Mouse (Mus musculus) thymus, adult 2 months (tissue): ENCODE data around the gene Myo3b. TPM values are rescaled to one million over a fixed set of nuclear protein-coding genes. Genes with fewer than 3 reads are reported as not detected.
"Not testable (repeated sequence)": the region's sequence is repeated elsewhere in the genome, so short reads cannot be mapped to it uniquely, and the experiment has no call there.

ENCODE experiments used
- DNase-seq: peaks from one replicate; pipeline ENCODE4 v3.0.0; 2021
- H3K27ac ChIP-seq: fragments of 200-500 bp; 2 replicates; pipeline ENCODE4 v1.5.1; 2012; ENCODE audit warnings: low read length, control low read depth; ENCODE audit not compliant: control insufficient read depth, insufficient read depth
- H3K27me3 ChIP-seq: fragments of 200-500 bp; 2 replicates; pipeline ENCODE4 v1.6.1; 2012; ENCODE audit warnings: mild to moderate bottlenecking, low read length, moderate library complexity, mixed read lengths; ENCODE audit not compliant: control insufficient read depth, insufficient read depth
- H3K36me3 ChIP-seq: fragments of 200-500 bp; 2 replicates; pipeline ENCODE4 v1.6.1; 2012; ENCODE audit warnings: mild to moderate bottlenecking, low read length, moderate library complexity; ENCODE audit not compliant: control insufficient read depth, insufficient read depth
- H3K4me1 ChIP-seq: fragments of 200-500 bp; replicated peaks from 2 replicates; pipeline ENCODE4 v1.6.1; 2012; ENCODE audit warnings: low read length; ENCODE audit not compliant: control insufficient read depth, insufficient read depth
- H3K4me3 ChIP-seq: fragments of 200-500 bp; 2 replicates; pipeline ENCODE4 v1.5.1; 2012; ENCODE audit warnings: mild to moderate bottlenecking, low read length, control low read depth, moderate library complexity; ENCODE audit not compliant: control insufficient read depth, insufficient read depth
- CTCF ChIP-seq: fragments of 200-500 bp; IDR thresholded peaks from 2 replicates; pipeline ENCODE4 v1.5.1; 2012; ENCODE audit warnings: mild to moderate bottlenecking, control low read depth, low read length, moderate library complexity, borderline replicate concordance; ENCODE audit not compliant: control insufficient read depth, poor library complexity, insufficient read depth; ENCODE audit errors: extremely low read depth
- POLR2A ChIP-seq: fragments of 200-500 bp; IDR thresholded peaks from 2 replicates; pipeline ENCODE4 v1.6.1; 2012; ENCODE audit warnings: mild to moderate bottlenecking, low read length, control low read depth, moderate library complexity; ENCODE audit not compliant: control insufficient read depth, poor library complexity, insufficient read depth; ENCODE audit errors: extremely low read depth
- WGBS: fragments of 180-500 bp; shearing (Covaris S2); methylation state at CpG from one replicate; pipeline ENCODE4 v1.1.7; 2018; 5-methylcytosine and 5-hydroxymethylcytosine counted together
- polyA plus RNA-seq: library from polyadenylated mRNA; depleted of rRNA; stranded (reverse); fragments of >200 nt; gene quantifications from 2 replicates; pipeline ENCODE4 v1.2.3, GENCODE M21; 2012; rRNA removed

The Myo3b gene
- polyA plus RNA-seq, result 0.70 and 0.94 TPM in 2 replicates

GRCm38 (mm10) chr2:70038752-70039151 lies at the start of gene Myo3b:
Gene Myo3b (plus strand): TSS chr2:70039126.
- TF ChIP-seq CTCF, result no peak
- TF ChIP-seq POLR2A, result no peak
- H3K4me3 ChIP-seq, result no peak within 1 kb of the TSS
- no peaks in the 10 kb centered on the region for H3K36me3 ChIP-seq
- no peak within 1 kb of the TSS for H3K27ac ChIP-seq
- no peaks in the 10 kb centered on the region for H3K4me1 ChIP-seq
- no peak for DNase-seq
- WGBS, result 79% methylated on average over 7 of the region's 7 CpGs
- H3K27me3 ChIP-seq, result no peaks in the 10 kb centered on the region

DNA sequence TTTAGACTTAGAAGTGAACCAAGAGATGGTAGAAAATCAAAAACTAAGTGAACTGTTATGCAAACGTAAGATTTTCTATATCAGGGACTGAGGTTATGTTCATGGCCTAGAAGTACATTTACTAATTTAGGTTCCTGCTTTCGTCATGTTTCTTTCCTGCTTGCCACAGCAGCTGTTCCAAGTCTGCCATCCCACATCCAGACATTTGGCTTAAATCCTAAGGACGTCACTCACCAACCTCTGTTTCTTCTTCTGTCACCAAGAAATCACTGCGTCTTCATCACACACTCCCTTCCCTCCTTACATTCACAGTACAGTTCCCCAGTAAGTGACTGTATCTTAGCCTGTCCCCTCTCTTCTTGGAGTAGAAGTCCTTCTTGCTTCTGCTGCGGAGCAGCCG lies 49.7 kb upstream of the Myo3b start:
- Histone ChIP-seq H3K4me1 (no peaks in the 10 kb centered on the region), H3K27me3 (no peaks in the 10 kb centered on the region), H3K36me3 (peaks cover 39% of the 10 kb centered on the region), H3K4me3 (no peak overlapping the region), H3K27ac (no peak overlapping the region)
- 97% methylated on average over 6 of the region's 6 CpGs for WGBS
- no peak for DNase-seq
- no peak for TF ChIP-seq CTCF
- no peak for TF ChIP-seq POLR2A

GRCm38 (mm10) chr2:69990647-69991046 lies 48.3 kb upstream of the Myo3b start:
- Histone ChIP-seq H3K36me3 (peaks cover 27% of the 10 kb centered on the region), H3K4me3 (no peak overlapping the region), H3K27me3 (no peaks in the 10 kb centered on the region), H3K27ac (no peak overlapping the region), H3K4me1 (no peaks in the 10 kb centered on the region)
- WGBS, result 88% methylated on average over 2 of the region's 2 CpGs
- TF ChIP-seq CTCF (no peak), POLR2A (no peak)
- DNase-seq, result no peak

DNA sequence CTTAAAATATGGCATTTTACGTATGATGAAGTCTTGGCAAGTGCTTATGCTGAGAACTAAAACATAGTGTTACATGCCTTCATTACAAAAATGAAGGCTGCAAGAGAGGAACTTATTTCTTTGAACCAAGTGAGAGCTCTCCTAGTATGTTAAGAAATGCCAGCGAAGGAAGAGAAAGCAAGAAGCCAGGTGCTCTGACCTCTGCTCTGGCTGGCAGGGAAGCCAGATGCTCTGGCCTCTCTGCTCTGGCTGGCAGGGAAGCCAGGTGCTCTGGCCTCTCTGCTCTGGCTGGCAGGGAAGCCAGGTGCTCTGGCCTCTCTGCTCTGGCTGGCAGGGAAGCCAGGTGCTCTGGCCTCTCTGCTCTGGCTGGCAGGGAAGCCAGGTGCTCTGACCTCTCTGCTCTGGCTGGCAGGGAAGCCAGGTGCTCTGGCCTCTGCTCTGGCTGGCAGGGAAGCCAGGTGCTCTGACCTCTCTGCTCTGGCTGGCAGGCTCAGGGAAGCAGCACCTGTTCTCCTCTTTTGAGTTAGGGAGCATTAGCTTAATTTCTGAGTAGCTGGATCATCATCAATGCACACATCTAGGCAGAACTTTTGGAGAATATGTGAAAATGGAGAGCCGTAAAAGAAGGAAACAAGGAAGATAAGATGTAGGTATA lies 44.7 kb upstream of the Myo3b start:
- 85% methylated on average over 3 of the region's 3 CpGs for WGBS
- DNase-seq, H3K27ac ChIP-seq, H3K4me1 ChIP-seq, H3K4me3 ChIP-seq, H3K27me3 ChIP-seq: not testable (repeated sequence)
- H3K36me3 ChIP-seq, result peaks cover 21% of the 10 kb centered on the region

DNA sequence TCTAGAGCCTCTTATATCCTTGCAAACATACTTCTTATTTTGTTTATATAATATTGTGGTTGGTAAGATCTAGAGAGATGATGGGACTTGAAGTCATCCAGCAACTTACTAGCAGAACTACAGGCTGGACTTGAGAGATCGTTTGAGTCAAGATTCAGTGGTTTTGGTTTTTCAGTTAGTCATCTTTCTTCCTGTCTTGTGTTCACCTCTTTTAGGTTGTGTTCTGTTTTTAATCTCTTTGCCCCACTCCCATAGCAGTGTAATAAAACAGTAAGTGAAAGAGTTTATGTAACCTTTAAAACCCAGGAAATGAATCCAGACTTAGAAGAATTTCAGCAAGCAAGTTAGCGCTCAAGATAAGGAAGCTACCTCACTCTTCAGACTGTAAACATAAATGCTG lies 44.1 kb upstream of the Myo3b start:
- WGBS, result 24% methylated on average over 2 of the region's 2 CpGs
- Histone ChIP-seq H3K27ac (no peak overlapping the region), H3K27me3 (no peaks in the 10 kb centered on the region), H3K4me1 (no peaks in the 10 kb centered on the region), H3K4me3 (no peak overlapping the region), H3K36me3 (peaks cover 16% of the 10 kb centered on the region)
- no peak for TF ChIP-seq CTCF
- no peak for TF ChIP-seq POLR2A
- DNase-seq, result no peak

- no peak overlapping the region for H3K4me3 ChIP-seq
- H3K36me3 ChIP-seq, result peaks cover 9% of the 10 kb centered on the region; the same call in 1 of the 2 replicates
- DNase-seq, result no peak
- no peak overlapping the region for H3K27ac ChIP-seq
- TF ChIP-seq POLR2A (no peak), CTCF (no peak)
- no peaks in the 10 kb centered on the region for H3K27me3 ChIP-seq
- H3K4me1 ChIP-seq, result no peaks in the 10 kb centered on the region
- 97% methylated on average over 7 of the region's 7 CpGs for WGBS
Observed at GRCm38 (mm10) chr2:69999097-69999770, 39.7 kb upstream of the Myo3b start.
